ENCODE assay signal across 11 mouse cellular contexts in the genomic region with DNA sequence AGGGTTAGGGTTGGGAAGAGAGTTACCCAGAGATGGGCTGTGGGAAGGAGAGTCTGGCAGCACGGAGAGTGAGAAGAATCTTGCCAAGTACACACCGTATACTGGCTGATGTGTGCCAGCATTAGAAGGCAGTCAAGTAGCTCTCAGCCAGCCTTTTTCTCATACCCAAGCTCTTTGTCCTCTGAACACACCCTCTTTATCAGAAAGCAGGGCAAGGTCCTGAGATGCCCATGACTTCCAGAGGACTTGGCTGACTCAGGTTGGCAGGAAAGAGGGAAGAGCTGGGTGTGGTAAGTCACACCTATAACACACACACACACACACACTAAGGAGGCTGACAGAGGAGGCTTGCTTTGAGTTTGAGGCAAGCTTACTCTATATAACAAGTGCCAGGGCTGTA.
"Had no signal": no experiment of that assay in that cellular context is flagged by ENCODE, and none has a peak within 500 bp of the region (broad histone marks: within the 10 kb centered on the region; RNA-seq: fewer than 3 reads in every experiment).

No protein-coding gene starts in this region.

- H3K9me3 ChIP-seq: limb, embryonic 12.5 days; liver, embryonic 13.5 days; midbrain, embryonic 13.5 days had no signal

- ATAC-seq: liver, postnatal 0 days; midbrain, embryonic 13.5 days had no signal

- H3K27me3 ChIP-seq: limb, embryonic 12.5 days; liver, embryonic 13.5 days; midbrain, embryonic 13.5 days had no signal

- H3K4me3 ChIP-seq: layer of hippocampus, adult 2 months; limb, embryonic 12.5 days; liver, embryonic 13.5 days; midbrain, embryonic 13.5 days had no signal

- H3K4me1 ChIP-seq: liver, embryonic 13.5 days; midbrain, embryonic 13.5 days had no signal

- H3K36me3 ChIP-seq: liver, embryonic 13.5 days had no signal

- H3K9ac ChIP-seq: hindbrain, embryonic 14.5 days; limb, embryonic 12.5 days; liver, embryonic 13.5 days; liver, postnatal 0 days; midbrain, embryonic 13.5 days had no signal

- H3K27ac ChIP-seq: hindbrain, embryonic 14.5 days; layer of hippocampus, adult 2 months; limb, embryonic 12.5 days; liver, embryonic 13.5 days; midbrain, embryonic 13.5 days had no signal

- DNase-seq: kidney, adult 11 months; kidney, postnatal 25 days; liver; liver, embryonic 13.5 days; liver, postnatal 0 days; right cerebral cortex, adult 18-20 months; right cerebral cortex, postnatal 25 days had no signal

- H3K4me2 ChIP-seq: hindbrain, embryonic 14.5 days; limb, embryonic 12.5 days; liver, embryonic 13.5 days; midbrain, embryonic 13.5 days had no signal
